Mouse (Mus musculus) midbrain, embryonic 16.5 days (tissue): ENCODE results near the gene Guca2a. TPM values are rescaled to one million over a fixed set of nuclear protein-coding genes. Genes with fewer than 3 reads are reported as not detected.

ENCODE experiments used
- ATAC-seq: fragments of 200-750 bp; cut with Nextera tagmentation; 2 replicates; pipeline ENCODE4 v1.8.0; 2017; ENCODE audit warnings: moderate TSS enrichment
- H3K27ac ChIP-seq: fragments of 300-500 bp; sonication (generic); 2 replicates; pipeline ENCODE4 v1.5.1; 2014; ENCODE audit warnings: mild to moderate bottlenecking, low read length, mixed read lengths
- H3K27me3 ChIP-seq: fragments of 300-500 bp; sonication (generic); 2 replicates; pipeline ENCODE4 v1.6.1; 2014; ENCODE audit warnings: low read depth, low read length, mixed read lengths; ENCODE audit not compliant: control insufficient read depth, insufficient read depth
- H3K36me3 ChIP-seq: fragments of 300-500 bp; sonication (generic); 2 replicates; pipeline ENCODE4 v1.6.1; 2014; ENCODE audit warnings: mild to moderate bottlenecking, low read length, moderate library complexity, mixed read lengths; ENCODE audit not compliant: control insufficient read depth, insufficient read depth
- H3K4me1 ChIP-seq: fragments of 300-500 bp; sonication (generic); 2 replicates; pipeline ENCODE4 v1.6.1; 2014; ENCODE audit warnings: mild to moderate bottlenecking, low read length, mixed read lengths; ENCODE audit not compliant: control insufficient read depth, insufficient read depth
- H3K4me2 ChIP-seq: fragments of 300-500 bp; sonication (generic); 2 replicates; pipeline ENCODE4 v1.6.1; 2014; ENCODE audit warnings: mild to moderate bottlenecking, low read length, mixed read lengths
- H3K4me3 ChIP-seq: fragments of 300-500 bp; sonication (generic); 2 replicates; pipeline ENCODE4 v1.5.1; 2014; ENCODE audit warnings: low read depth, mild to moderate bottlenecking, low read length, moderate library complexity, mixed read lengths
- H3K9ac ChIP-seq: fragments of 300-500 bp; sonication (generic); 2 replicates; pipeline ENCODE4 v1.6.1; 2014; ENCODE audit warnings: low read depth, low read length, mixed read lengths
- H3K9me3 ChIP-seq: fragments of 300-500 bp; sonication (generic); replicated peaks from 2 replicates; pipeline ENCODE4 v1.6.1; 2014; ENCODE audit warnings: mild to moderate bottlenecking, low read length, mixed read lengths; ENCODE audit not compliant: control insufficient read depth, poor library complexity, severe bottlenecking
- WGBS: fragments of 180-500 bp; shearing (Covaris S2); extraction: QIAGEN DNeasy Blood & Tissue Kit; methylation state at CpG from one replicate; pipeline ENCODE4 v1.1.7; 2014; 5-methylcytosine and 5-hydroxymethylcytosine counted together
- polyA plus RNA-seq: library from polyadenylated mRNA; unstranded; fragments of >200 nt; fragmentation: Nextera tagmentation; extraction: Ambion mirVana; gene quantifications from 2 replicates; pipeline ENCODE4 v1.2.1, GENCODE M21; 2015

The Guca2a gene
- polyA plus RNA-seq, 1 experiment from 2014 or later = not detected

DNA sequence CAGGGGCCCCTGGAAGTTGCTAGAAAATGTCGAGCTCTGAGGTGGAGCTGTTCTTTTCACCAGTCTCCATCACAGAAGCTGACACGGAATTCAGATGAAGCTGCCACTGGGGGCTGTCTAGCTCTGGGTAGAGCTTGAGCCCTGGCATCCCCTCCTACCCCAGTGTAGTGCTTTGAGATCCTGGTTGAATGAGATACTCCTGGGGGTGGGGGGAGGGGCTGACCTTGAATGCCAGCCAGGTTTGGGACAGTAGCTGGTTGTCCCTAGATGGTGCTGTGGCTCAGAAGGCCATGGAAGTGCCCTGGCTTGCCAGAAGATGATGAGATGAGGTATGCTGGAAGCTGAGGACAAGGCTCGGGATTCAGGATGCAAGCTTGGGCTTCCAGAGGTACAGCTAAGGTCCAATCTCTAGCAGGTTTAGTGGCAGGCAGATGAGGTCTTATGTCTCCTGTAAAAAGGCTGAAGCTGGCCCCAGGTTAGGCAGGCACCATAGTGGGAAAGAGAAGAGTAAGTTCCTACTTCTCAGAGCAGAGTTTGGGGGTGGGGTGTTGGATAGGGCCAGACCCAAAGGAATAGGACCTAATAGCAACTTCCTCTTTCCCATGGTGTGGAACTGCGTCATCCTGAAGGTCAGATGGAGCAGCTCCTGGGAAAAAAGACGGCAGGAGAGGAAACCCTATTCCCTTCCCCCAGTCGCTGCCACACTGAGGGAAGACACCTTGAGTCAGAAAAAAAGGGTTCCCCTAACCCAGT, 2.4 kb upstream of the Guca2a start:
- no peaks in the 10 kb centered on the region for H3K9me3 ChIP-seq
- H3K9ac ChIP-seq = no peak overlapping the region
- 72% methylated on average over 6 of the region's 6 CpGs for WGBS
- no peak overlapping the region for H3K27ac ChIP-seq
- H3K4me1 ChIP-seq = no peaks in the 10 kb centered on the region
- no peak overlapping the region for H3K4me2 ChIP-seq
- no peaks in the 10 kb centered on the region for H3K36me3 ChIP-seq
- no peak for ATAC-seq
- H3K27me3 ChIP-seq = no peaks in the 10 kb centered on the region
- no peak overlapping the region for H3K4me3 ChIP-seq

DNA sequence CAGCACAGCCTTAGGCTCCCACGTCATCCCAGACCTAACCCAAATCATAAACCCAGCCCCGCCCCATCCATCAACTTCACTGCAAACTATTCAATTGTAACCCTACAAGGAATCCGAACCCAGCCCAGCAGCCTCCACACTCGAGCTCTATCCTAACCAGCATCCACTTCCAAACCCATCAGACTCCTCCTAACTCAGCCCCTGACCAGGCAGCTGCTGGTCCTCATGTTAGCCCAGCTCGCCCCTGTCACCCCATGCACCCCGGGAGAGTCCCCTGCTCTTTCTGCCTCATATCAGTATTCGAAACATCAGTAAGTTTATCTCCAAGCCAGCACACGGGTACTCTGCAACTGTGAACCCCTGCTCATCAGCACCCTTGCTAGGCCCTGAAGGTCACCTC, 1.8 kb upstream of the Guca2a start:
- 84% methylated on average over 8 of the region's 8 CpGs for WGBS
- Histone ChIP-seq H3K9me3 (no peaks in the 10 kb centered on the region), H3K4me3 (no peak overlapping the region), H3K4me1 (no peaks in the 10 kb centered on the region), H3K27ac (no peak overlapping the region), H3K9ac (no peak overlapping the region), H3K36me3 (no peaks in the 10 kb centered on the region), H3K4me2 (no peak overlapping the region), H3K27me3 (no peaks in the 10 kb centered on the region)
- no peak for ATAC-seq

DNA sequence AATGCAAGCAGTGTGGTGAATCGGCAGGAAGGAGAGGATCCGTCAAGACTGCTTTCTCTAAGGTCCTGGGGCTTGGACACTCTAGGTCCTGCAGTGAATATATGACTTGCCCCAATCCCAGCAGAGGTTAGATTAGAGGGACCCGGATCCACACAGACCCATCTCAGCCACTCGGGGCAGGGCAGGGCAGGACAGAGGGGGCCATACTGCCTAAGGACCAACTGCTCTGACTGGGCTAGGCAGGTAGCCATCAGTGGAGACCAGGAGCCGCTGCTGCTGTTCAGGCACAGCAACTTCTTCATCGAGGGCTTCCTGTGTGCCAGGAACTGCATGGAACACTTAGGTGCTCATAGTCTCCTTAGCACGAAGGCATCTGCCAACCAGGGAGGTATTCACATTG, 773 bp upstream of the Guca2a start:
- 85% methylated on average over 7 of the region's 7 CpGs for WGBS
- no peak for ATAC-seq
- H3K4me3 ChIP-seq = no peak overlapping the region
- H3K27ac ChIP-seq = no peak overlapping the region
- no peak overlapping the region for H3K4me2 ChIP-seq
- H3K27me3 ChIP-seq = no peaks in the 10 kb centered on the region
- no peaks in the 10 kb centered on the region for H3K4me1 ChIP-seq
- no peaks in the 10 kb centered on the region for H3K9me3 ChIP-seq
- H3K9ac ChIP-seq = no peak overlapping the region
- H3K36me3 ChIP-seq = no peaks in the 10 kb centered on the region

DNA sequence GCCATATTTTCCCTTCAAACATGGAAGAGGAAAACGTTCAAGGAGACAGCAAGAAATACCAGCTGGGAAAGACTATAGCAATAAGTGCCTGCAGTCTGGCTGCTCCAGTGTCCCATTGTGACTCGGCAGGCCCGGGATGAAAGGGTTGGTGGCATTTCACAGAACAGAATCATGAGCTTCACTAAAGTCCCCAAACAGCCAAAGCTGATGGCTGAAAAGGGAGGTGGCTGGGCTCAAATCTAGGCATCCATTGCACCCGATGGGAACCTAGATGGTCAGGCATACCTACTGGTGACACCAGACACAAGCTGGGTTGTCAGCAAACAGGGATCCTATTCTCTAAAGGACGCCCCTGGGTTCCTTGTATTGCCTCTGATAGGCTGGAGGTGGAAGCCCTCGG, 442 bp downstream of the Guca2a start:
- Histone ChIP-seq H3K9me3 (0 out of 2 replicates have a peak, but pooled peaks cover 3% of the 10 kb centered on the region), H3K9ac (no peak overlapping the region), H3K27ac (no peak overlapping the region), H3K4me2 (no peak overlapping the region), H3K27me3 (no peaks in the 10 kb centered on the region), H3K4me3 (no peak overlapping the region), H3K36me3 (no peaks in the 10 kb centered on the region), H3K4me1 (no peaks in the 10 kb centered on the region)
- WGBS = 80% methylated on average over 6 of the region's 6 CpGs
- no peak for ATAC-seq

DNA sequence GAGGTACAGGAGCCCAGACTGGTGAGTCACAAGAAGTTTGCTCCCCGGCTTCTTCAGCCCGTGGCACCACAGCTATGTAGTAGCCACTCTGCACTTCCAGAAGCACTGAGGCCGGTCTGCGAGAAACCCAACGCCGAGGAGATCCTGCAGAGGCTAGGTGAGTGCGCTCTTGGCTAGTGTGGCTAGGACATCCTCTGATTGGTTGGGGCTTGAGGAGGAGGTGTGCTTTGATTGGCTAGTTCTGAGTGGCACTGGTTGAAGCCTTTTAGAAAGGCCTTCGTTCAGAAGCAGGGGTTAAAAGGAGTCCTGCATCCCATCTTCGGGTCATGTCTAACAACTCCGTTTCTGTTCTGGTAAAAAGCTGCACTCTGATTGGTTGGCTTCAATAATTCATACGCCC, 1.2 kb downstream of the Guca2a start:
- Histone ChIP-seq H3K9me3 (0 out of 2 replicates have a peak, but pooled peaks cover 3% of the 10 kb centered on the region), H3K4me3 (no peak overlapping the region), H3K9ac (no peak overlapping the region), H3K27ac (no peak overlapping the region), H3K27me3 (no peaks in the 10 kb centered on the region), H3K4me1 (no peaks in the 10 kb centered on the region), H3K4me2 (no peak overlapping the region), H3K36me3 (no peaks in the 10 kb centered on the region)
- ATAC-seq = no peak
- 66% methylated on average over 11 of the region's 11 CpGs for WGBS

DNA sequence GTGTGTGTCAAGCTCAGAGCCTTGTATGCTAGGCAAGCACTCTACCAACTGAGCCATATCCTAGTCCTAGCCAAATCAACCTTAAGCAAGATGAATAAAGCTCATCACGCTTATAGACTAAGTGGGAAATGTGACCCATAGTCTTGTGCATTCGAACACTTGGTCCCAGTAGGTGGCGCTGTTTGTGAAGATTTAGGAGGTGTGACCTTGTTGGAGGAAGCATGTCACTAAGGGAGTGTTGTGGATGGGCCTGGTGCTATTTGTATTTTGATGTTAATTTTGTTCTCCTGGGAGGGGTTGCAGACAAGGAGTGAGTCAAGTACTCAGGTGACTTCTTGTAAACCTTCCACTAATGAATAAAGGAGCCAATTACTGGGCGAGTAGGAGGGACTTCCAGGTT, 5.2 kb downstream of the Guca2a start:
- 90% methylated on average over 4 of the region's 4 CpGs for WGBS

DNA sequence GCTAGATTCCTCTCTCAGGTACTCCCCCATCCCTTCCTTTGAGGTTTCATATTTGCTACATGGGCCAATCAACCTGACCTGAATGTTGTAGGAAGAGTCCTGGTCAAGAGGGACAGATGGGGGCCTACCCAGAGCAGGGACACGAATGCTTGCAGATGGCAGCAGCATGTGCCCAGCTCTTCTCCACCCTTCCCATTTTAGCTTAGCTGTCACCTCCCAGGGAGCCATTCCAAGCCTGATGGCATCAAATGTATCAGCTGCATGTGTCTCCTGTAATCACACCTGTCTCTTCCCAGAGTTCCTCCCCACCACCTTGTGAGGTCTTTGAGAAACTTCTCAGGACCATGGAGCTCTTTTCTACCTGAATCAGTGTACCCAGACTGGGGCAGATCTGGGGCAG, 19.5 kb downstream of the Guca2a start:
- Histone ChIP-seq H3K27me3 (no peaks in the 10 kb centered on the region), H3K4me1 (no peaks in the 10 kb centered on the region), H3K27ac (no peak overlapping the region), H3K9ac (no peak overlapping the region), H3K4me2 (no peak overlapping the region), H3K4me3 (no peak overlapping the region), H3K9me3 (peaks cover 4% of the 10 kb centered on the region; the same call in 1 of the 2 replicates), H3K36me3 (no peaks in the 10 kb centered on the region)
- no peak for ATAC-seq
- 83% methylated on average over 1 of the region's 1 CpGs for WGBS

More for the DNA sequence above, 5.2 kb downstream of the Guca2a start:
- Histone ChIP-seq H3K4me2 (no peak overlapping the region), H3K27me3 (no peaks in the 10 kb centered on the region), H3K4me3 (no peak overlapping the region), H3K36me3 (no peaks in the 10 kb centered on the region), H3K9ac (no peak overlapping the region), H3K4me1 (no peaks in the 10 kb centered on the region), H3K27ac (no peak overlapping the region), H3K9me3 (0 out of 2 replicates have a peak, but pooled peaks cover 3% of the 10 kb centered on the region)
- ATAC-seq = no peak

DNA sequence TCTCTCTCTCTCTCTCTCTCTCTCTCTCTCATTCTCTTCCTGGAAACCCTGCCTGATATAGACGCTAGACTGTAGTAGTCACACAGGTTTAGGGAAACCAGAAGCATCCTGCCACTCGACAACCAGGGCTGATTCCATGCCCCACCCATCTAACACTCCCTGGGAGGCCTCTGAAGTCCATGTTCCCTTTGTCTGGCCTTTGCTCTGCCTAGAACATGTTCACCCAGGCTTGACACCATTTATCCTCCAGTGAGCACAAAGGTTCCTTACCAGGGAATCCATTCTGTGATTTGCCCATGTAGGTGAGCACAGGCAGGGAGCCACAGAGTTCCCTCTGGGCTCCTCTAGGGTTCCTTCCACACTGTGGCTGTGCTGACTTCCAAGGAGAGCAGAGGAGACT, 20.7 kb downstream of the Guca2a start:
- Histone ChIP-seq H3K4me2 (no peak overlapping the region), H3K27ac (no peak overlapping the region), H3K4me3 (no peak overlapping the region), H3K27me3 (no peaks in the 10 kb centered on the region), H3K9ac (no peak overlapping the region), H3K4me1 (no peaks in the 10 kb centered on the region), H3K36me3 (no peaks in the 10 kb centered on the region), H3K9me3 (no peaks in the 10 kb centered on the region)
- no peak for ATAC-seq
- WGBS = 65% methylated on average over 2 of the region's 2 CpGs

DNA sequence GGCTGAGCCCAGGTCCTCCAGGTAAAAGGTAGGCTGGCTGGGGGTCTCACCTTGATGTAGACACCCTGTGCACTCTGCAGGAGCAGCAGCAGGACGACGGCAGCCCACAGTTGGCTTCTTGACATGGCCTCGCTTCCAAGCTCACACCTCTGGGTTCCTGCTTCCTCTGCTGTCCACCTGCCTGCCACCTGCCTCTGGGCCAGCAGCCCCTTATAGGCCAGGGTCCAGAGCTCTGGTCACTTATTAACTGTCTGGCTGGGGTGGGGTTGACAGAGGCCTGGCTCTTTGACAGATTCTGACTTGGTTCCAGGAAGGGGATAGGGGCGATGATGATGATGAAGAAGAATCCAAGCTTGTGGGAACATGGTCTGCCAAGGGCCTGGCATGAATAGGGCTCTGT, 21.2 kb downstream of the Guca2a start, which contains the start of gene Guca2b:
TSS of gene Guca2b (minus strand) at position 224 of the 400 bp plus-strand sequence.
- no peaks in the 10 kb centered on the region for H3K36me3 ChIP-seq
- H3K4me1 ChIP-seq = no peaks in the 10 kb centered on the region
- no peaks in the 10 kb centered on the region for H3K27me3 ChIP-seq
- no peak for ATAC-seq
- H3K4me2 ChIP-seq = no peak within 1 kb of the TSS
- H3K9me3 ChIP-seq = no peaks in the 10 kb centered on the region
- H3K9ac ChIP-seq = no peak within 1 kb of the TSS
- no peak within 1 kb of the TSS for H3K27ac ChIP-seq
- 89% methylated on average over 4 of the region's 4 CpGs for WGBS
- no peak within 1 kb of the TSS for H3K4me3 ChIP-seq
